In genomic region chr1:119115106-119115674, GRCm38 (mm10) we compare ENCODE assay signal across 19 mouse cellular contexts.
A peak's percentile ranks its signal among the peaks of the same experiment; 100 is the strongest.
DNase-seq lines count a peak whose midpoint lies in the region; ATAC-seq lines count a peak whose summit lies in the region.
"Had no signal": no experiment of that assay in that cellular context is flagged by ENCODE, and none has a peak within 500 bp of the region (broad histone marks: within the 10 kb centered on the region; RNA-seq: fewer than 3 reads in every experiment).

No protein-coding gene starts in this region.

- no peaks in the 10 kb centered on the region for H3K27me3 ChIP-seq in hindbrain, embryonic 16.5 days (replicated peaks; ENCODE audit: control insufficient read depth, insufficient read depth, low read length)
- no peaks in the 10 kb centered on the region for H3K27me3 ChIP-seq in hindbrain, embryonic 14.5 days (ENCODE audit: control insufficient read depth, insufficient read depth, low read length)
- H3K27me3 ChIP-seq: embryonic facial prominence, embryonic 13.5 days; embryonic facial prominence, embryonic 15.5 days had no signal

- H3K27ac ChIP-seq in hindbrain, embryonic 16.5 days (ENCODE audit: low read depth, low read length) = no peak overlapping the region
- no peak overlapping the region for H3K27ac ChIP-seq in hindbrain, embryonic 14.5 days
- H3K27ac ChIP-seq: embryonic facial prominence, embryonic 13.5 days; embryonic facial prominence, embryonic 15.5 days; forebrain, embryonic 10.5 days; forebrain, embryonic 12.5 days had no signal

- H3K9me3 ChIP-seq in hindbrain, embryonic 16.5 days (ENCODE audit: control insufficient read depth, low read length) = no peaks in the 10 kb centered on the region
- no peaks in the 10 kb centered on the region for H3K9me3 ChIP-seq in hindbrain, embryonic 14.5 days (ENCODE audit: control insufficient read depth, low read length)
- H3K9me3 ChIP-seq: embryonic facial prominence, embryonic 13.5 days; embryonic facial prominence, embryonic 15.5 days; forebrain, embryonic 10.5 days; forebrain, embryonic 12.5 days had no signal

- ATAC-seq in hindbrain, embryonic 16.5 days = peak; percentile 54; the same call in 1 of the 2 replicates
- no peak for ATAC-seq in hindbrain, embryonic 14.5 days (ENCODE audit: low FRiP score)
- ATAC-seq: forebrain, embryonic 14.5 days; forebrain, embryonic 16.5 days had no signal

- no peaks in the 10 kb centered on the region for H3K36me3 ChIP-seq in hindbrain, embryonic 16.5 days (ENCODE audit: control insufficient read depth, insufficient read depth, low read length)
- H3K36me3 ChIP-seq in hindbrain, embryonic 14.5 days (replicated peaks; ENCODE audit: control insufficient read depth, insufficient read depth) = no peaks in the 10 kb centered on the region
- H3K36me3 ChIP-seq: embryonic facial prominence, embryonic 13.5 days; embryonic facial prominence, embryonic 15.5 days; forebrain, embryonic 10.5 days; forebrain, embryonic 12.5 days had no signal

- intact Hi-C loops in left cerebral cortex, postnatal 4 days (cut with DNase I) = no loop called here
- intact Hi-C loops in left cerebral cortex, postnatal 10 days (cut with DNase I) = no loop called here

- no peak overlapping the region for H3K4me3 ChIP-seq in hindbrain, embryonic 16.5 days (ENCODE audit: low read length)
- H3K4me3 ChIP-seq in hindbrain, embryonic 14.5 days (replicated peaks; ENCODE audit: low read length) = no peak overlapping the region
- H3K4me3 ChIP-seq: embryonic facial prominence, embryonic 13.5 days; embryonic facial prominence, embryonic 15.5 days; erythroblast, embryonic 14.5 days; forebrain, embryonic 10.5 days; forebrain, embryonic 12.5 days had no signal

- DNase-seq in hindbrain, embryonic 14.5 days (ENCODE audit: low spot score) = no peak
- peak; percentile 66 for DNase-seq in left cerebral cortex, postnatal 4 days
- no peak for DNase-seq in left cerebral cortex, postnatal 10 days (ENCODE audit: extremely low spot score in 1 of 2, low spot score in 2 of 2)
- DNase-seq: adrenal gland, adult 2 months; adrenal gland, postnatal 10 days; adrenal gland, postnatal 25 days; cerebellum, adult 11-12 months; cerebellum, adult 9-10 months; cerebellum, postnatal 14 days; cerebellum, postnatal 36 days; embryo, embryonic 11 days had no signal

- H3K4me1 ChIP-seq in hindbrain, embryonic 16.5 days (ENCODE audit: control insufficient read depth, insufficient read depth, low read depth, low read length) = peaks cover 3% of the 10 kb centered on the region; the same call in 1 of the 2 replicates
- H3K4me1 ChIP-seq in hindbrain, embryonic 14.5 days (replicated peaks; ENCODE audit: control insufficient read depth, insufficient read depth, low read length) = no peaks in the 10 kb centered on the region
- H3K4me1 ChIP-seq: embryonic facial prominence, embryonic 13.5 days; embryonic facial prominence, embryonic 15.5 days; forebrain, embryonic 10.5 days; forebrain, embryonic 12.5 days had no signal

- WGBS in hindbrain, embryonic 16.5 days = 61% methylated on average over 7 of the region's 7 CpGs
- 78% methylated on average over 7 of the region's 7 CpGs for WGBS in hindbrain, embryonic 14.5 days

- no peak overlapping the region for H3K9ac ChIP-seq in hindbrain, embryonic 16.5 days (ENCODE audit: low read depth, low read length)
- no peak overlapping the region for H3K9ac ChIP-seq in hindbrain, embryonic 14.5 days
- H3K9ac ChIP-seq: embryonic facial prominence, embryonic 13.5 days; embryonic facial prominence, embryonic 15.5 days; forebrain, embryonic 12.5 days had no signal

- no peak overlapping the region for H3K4me2 ChIP-seq in hindbrain, embryonic 16.5 days (ENCODE audit: low read length)
- H3K4me2 ChIP-seq in hindbrain, embryonic 14.5 days (replicated peaks) = no peak overlapping the region
- H3K4me2 ChIP-seq: embryonic facial prominence, embryonic 13.5 days; embryonic facial prominence, embryonic 15.5 days; forebrain, embryonic 12.5 days had no signal
